Mouse (Mus musculus) cortical plate, adult 2 months (tissue): ENCODE data around the gene Cysrt1. TPM values are rescaled to one million over a fixed set of nuclear protein-coding genes. Genes with fewer than 3 reads are reported as not detected.

Experiments
- H3K27ac ChIP-seq: fragments of 200-500 bp; 2 replicates; pipeline ENCODE4 v1.5.1; 2012; ENCODE audit warnings: low read length, control low read depth, inconsistent platforms; ENCODE audit not compliant: insufficient read depth
- H3K4me1 ChIP-seq: fragments of 200-500 bp; 2 replicates; pipeline ENCODE4 v1.6.1; 2011; ENCODE audit warnings: low read length; ENCODE audit not compliant: control insufficient read depth, insufficient read depth
- H3K4me3 ChIP-seq: fragments of 200-500 bp; 2 replicates; pipeline ENCODE4 v1.5.1; 2011; ENCODE audit warnings: mild to moderate bottlenecking, low read length, control low read depth; ENCODE audit not compliant: insufficient read depth
- CTCF ChIP-seq: fragments of 200-500 bp; IDR thresholded peaks from 2 replicates; pipeline ENCODE4 v1.5.1; 2011; ENCODE audit warnings: mild to moderate bottlenecking, control low read depth, low read length; ENCODE audit not compliant: insufficient read depth; ENCODE audit errors: extremely low read depth
- POLR2A ChIP-seq: fragments of 200-500 bp; IDR thresholded peaks from 2 replicates; pipeline ENCODE4 v1.6.1; 2011; ENCODE audit warnings: mild to moderate bottlenecking, low read length, control low read depth; ENCODE audit not compliant: insufficient read depth; ENCODE audit errors: extremely low read depth
- polyA plus RNA-seq: library from polyadenylated mRNA; depleted of rRNA; stranded (reverse); fragments of >200 nt; gene quantifications from 2 replicates; pipeline ENCODE4 v1.2.3, GENCODE M21; 2012

Cysrt1 gene
- polyA plus RNA-seq, 1 experiment = 0.21 TPM

- TF ChIP-seq CTCF (no peak), POLR2A (no peak)
- no peak overlapping the region for H3K4me3 ChIP-seq
- peaks cover 4% of the 10 kb centered on the region; the same call in 1 of the 2 replicates for H3K4me1 ChIP-seq
- peak overlapping the region; percentile 71 for H3K27ac ChIP-seq
Observed at GRCm38 (mm10) chr2:25227406-25227805, 14.8 kb downstream of the Cysrt1 start.

GRCm38 (mm10) chr2:25226864-25227263 is 15.4 kb downstream of the Cysrt1 start:
- H3K27ac ChIP-seq = peak overlapping the region; percentile 93
- no peak overlapping the region for H3K4me3 ChIP-seq
- TF ChIP-seq POLR2A = no peak
- peaks cover 4% of the 10 kb centered on the region; the same call in 1 of the 2 replicates for H3K4me1 ChIP-seq

- TF ChIP-seq POLR2A (no peak), CTCF (no peak)
- Histone ChIP-seq H3K4me3 (no peak overlapping the region; the same call in 1 of the 2 replicates), H3K4me1 (peaks cover 4% of the 10 kb centered on the region; the same call in 1 of the 2 replicates), H3K27ac (peak overlapping the region; percentile 82)
Observed at GRCm38 (mm10) chr2:25225811-25226379, 16.4 kb downstream of the Cysrt1 start.

- H3K4me3 ChIP-seq = peak overlapping the region; percentile 56
- peak overlapping the region; percentile 82 for H3K27ac ChIP-seq
- H3K4me1 ChIP-seq = peaks cover 4% of the 10 kb centered on the region; the same call in 1 of the 2 replicates
- TF ChIP-seq POLR2A = peak; percentile 85
- TF ChIP-seq CTCF = no peak
Observed at GRCm38 (mm10) chr2:25224766-25225752, 17.2 kb downstream of the Cysrt1 start.

- H3K4me3 ChIP-seq = peak within 1 kb of the TSS; percentile 56
- H3K4me1 ChIP-seq = peaks cover 4% of the 10 kb centered on the region; the same call in 1 of the 2 replicates
- peak within 1 kb of the TSS; percentile 82 for H3K27ac ChIP-seq
- TF ChIP-seq CTCF (no peak), POLR2A (peak; percentile 100)
Observed at GRCm38 (mm10) chr2:25224492-25224765, 17.8 kb downstream of the Cysrt1 start, which contains the start of gene Tubb4b. TSS of gene Tubb4b (minus strand) at chr2:25224702.

- H3K4me3 ChIP-seq = peak overlapping the region; percentile 56
- H3K27ac ChIP-seq = peak overlapping the region; percentile 82
- H3K4me1 ChIP-seq = peaks cover 4% of the 10 kb centered on the region; the same call in 1 of the 2 replicates
- TF ChIP-seq CTCF (no peak), POLR2A (no peak)
Observed at GRCm38 (mm10) chr2:25223681-25224491, 18.4 kb downstream of the Cysrt1 start.

GRCm38 (mm10) chr2:25221331-25221772 is 20.9 kb downstream of the Cysrt1 start:
- peaks cover 4% of the 10 kb centered on the region; the same call in 1 of the 2 replicates for H3K4me1 ChIP-seq
- no peak overlapping the region for H3K4me3 ChIP-seq
- H3K27ac ChIP-seq = no peak overlapping the region
- TF ChIP-seq CTCF = no peak
- no peak; the same call in 1 of the 2 replicates for TF ChIP-seq POLR2A

- H3K27ac ChIP-seq = no peak within 1 kb of the TSS
- TF ChIP-seq POLR2A = no peak
- TF ChIP-seq CTCF = no peak
- 0 out of 2 replicates have a peak, but pooled peaks cover 1% of the 10 kb centered on the region for H3K4me1 ChIP-seq
- H3K4me3 ChIP-seq = no peak within 1 kb of the TSS
Observed at GRCm38 (mm10) chr2:25218445-25218844, 23.8 kb downstream of the Cysrt1 start, which contains the start of gene Fam166a. TSS of gene Fam166a (plus strand) at chr2:25218745.

- no peaks in the 10 kb centered on the region for H3K4me1 ChIP-seq
- H3K27ac ChIP-seq = no peak overlapping the region
- TF ChIP-seq CTCF (no peak), POLR2A (no peak)
- no peak overlapping the region for H3K4me3 ChIP-seq
Observed at GRCm38 (mm10) chr2:25217666-25218065, 24.6 kb downstream of the Cysrt1 start.

- Histone ChIP-seq H3K4me1 (peaks cover 5% of the 10 kb centered on the region; the same call in 1 of the 2 replicates), H3K4me3 (no peak within 1 kb of the TSS), H3K27ac (no peak within 1 kb of the TSS)
- TF ChIP-seq CTCF = no peak
- TF ChIP-seq POLR2A = no peak
Observed at GRCm38 (mm10) chr2:25214444-25214843, 27.8 kb downstream of the Cysrt1 start, which contains the start of gene Stpg3. TSS of gene Stpg3 (minus strand) at chr2:25214637.
